Mouse (Mus musculus) limb, embryonic 13.5 days (tissue): Measurements from ENCODE around the gene Tgfbi. TPM values are rescaled to one million over a fixed set of nuclear protein-coding genes. Genes with fewer than 3 reads are reported as not detected.

Experiments
- ATAC-seq: fragments of 200-750 bp; cut with Nextera tagmentation; 2 replicates; pipeline ENCODE4 v1.8.0; 2017; ENCODE audit warnings: low read depth, moderate number of reproducible peaks, moderate TSS enrichment; ENCODE audit not compliant: low FRiP score
- H3K27ac ChIP-seq: fragments of 300-500 bp; sonication (generic); 2 replicates; pipeline ENCODE4 v1.5.1; 2015; ENCODE audit warnings: inconsistent platforms, mild to moderate bottlenecking, moderate library complexity
- H3K27me3 ChIP-seq: fragments of 300-500 bp; sonication (generic); 2 replicates; pipeline ENCODE4 v1.6.1; 2015; ENCODE audit warnings: mild to moderate bottlenecking, inconsistent platforms
- H3K36me3 ChIP-seq: fragments of 300-500 bp; sonication (generic); 2 replicates; pipeline ENCODE4 v1.6.1; 2015; ENCODE audit warnings: inconsistent platforms, mild to moderate bottlenecking, moderate library complexity
- H3K4me1 ChIP-seq: fragments of 300-500 bp; sonication (generic); 2 replicates; pipeline ENCODE4 v1.6.1; 2015; ENCODE audit warnings: inconsistent platforms
- H3K4me2 ChIP-seq: fragments of 300-500 bp; sonication (generic); replicated peaks from 2 replicates; pipeline ENCODE4 v1.6.1; 2015; ENCODE audit warnings: inconsistent platforms, mild to moderate bottlenecking, moderate library complexity
- H3K4me3 ChIP-seq: fragments of 300-500 bp; sonication (generic); 2 replicates; pipeline ENCODE4 v1.5.1; 2015; ENCODE audit warnings: moderate library complexity, mild to moderate bottlenecking, inconsistent platforms
- H3K9ac ChIP-seq: fragments of 300-500 bp; sonication (generic); 2 replicates; pipeline ENCODE4 v1.6.1; 2015; ENCODE audit warnings: mild to moderate bottlenecking, inconsistent platforms
- H3K9me3 ChIP-seq: fragments of 300-500 bp; sonication (generic); 2 replicates; pipeline ENCODE4 v1.6.1; 2016; ENCODE audit warnings: inconsistent platforms
- WGBS: fragments of 180-500 bp; shearing (Covaris S2); methylation state at CpG from one replicate; pipeline ENCODE4 v1.1.7; 2015; 5-methylcytosine and 5-hydroxymethylcytosine counted together
- polyA plus RNA-seq: library from polyadenylated mRNA; unstranded; fragments of >200 nt; fragmentation: Nextera tagmentation; extraction: Ambion mirVana; gene quantifications from 2 replicates; pipeline ENCODE4 v1.2.1, GENCODE M21; 2015

Tgfbi gene
- polyA plus RNA-seq, 1 experiment from 2014 or later: 183 TPM

- Histone ChIP-seq H3K4me2 (no peak overlapping the region), H3K4me1 (peaks cover 29% of the 10 kb centered on the region), H3K27me3 (no peaks in the 10 kb centered on the region), H3K4me3 (no peak overlapping the region), H3K36me3 (no peaks in the 10 kb centered on the region), H3K9me3 (no peaks in the 10 kb centered on the region), H3K27ac (no peak overlapping the region), H3K9ac (no peak overlapping the region)
- no peak for ATAC-seq
- 91% methylated on average over 6 of the region's 6 CpGs for WGBS
Measured at GRCm38 (mm10) chr13:56645744-56646143, 36.4 kb downstream of the Tgfbi start.

GRCm38 (mm10) chr13:56647597-56648405, 38.5 kb downstream of the Tgfbi start:
- no peak overlapping the region for H3K4me2 ChIP-seq
- no peaks in the 10 kb centered on the region for H3K9me3 ChIP-seq
- H3K4me3 ChIP-seq: no peak overlapping the region
- H3K4me1 ChIP-seq: peaks cover 38% of the 10 kb centered on the region
- no peaks in the 10 kb centered on the region for H3K36me3 ChIP-seq
- H3K27ac ChIP-seq: peak overlapping the region; percentile 49
- peak; percentile 61; the same call in 1 of the 2 replicates for ATAC-seq
- H3K9ac ChIP-seq: no peak overlapping the region; the same call in 1 of the 2 replicates
- 82% methylated on average over 10 of the region's 10 CpGs for WGBS
- H3K27me3 ChIP-seq: no peaks in the 10 kb centered on the region

GRCm38 (mm10) chr13:56650020-56650419, 40.7 kb downstream of the Tgfbi start:
- WGBS: 93% methylated on average over 2 of the region's 2 CpGs
- Histone ChIP-seq H3K4me1 (peaks cover 44% of the 10 kb centered on the region), H3K4me3 (no peak overlapping the region), H3K9ac (no peak overlapping the region), H3K36me3 (no peaks in the 10 kb centered on the region), H3K4me2 (no peak overlapping the region), H3K27me3 (no peaks in the 10 kb centered on the region), H3K9me3 (no peaks in the 10 kb centered on the region), H3K27ac (no peak overlapping the region)
- ATAC-seq: no peak

- Histone ChIP-seq H3K27ac (0 out of 2 replicates have a peak overlapping the region, but pooled peaks have one; percentile 6), H3K27me3 (no peaks in the 10 kb centered on the region), H3K36me3 (no peaks in the 10 kb centered on the region), H3K4me2 (no peak overlapping the region), H3K4me1 (peaks cover 46% of the 10 kb centered on the region), H3K9ac (no peak overlapping the region), H3K4me3 (no peak overlapping the region), H3K9me3 (no peaks in the 10 kb centered on the region)
- ATAC-seq: no peak
- 21% methylated on average over 8 of the region's 8 CpGs for WGBS
Measured at GRCm38 (mm10) chr13:56652381-56652780, 43.1 kb downstream of the Tgfbi start.

- 74% methylated on average over 5 of the region's 5 CpGs for WGBS
- Histone ChIP-seq H3K9me3 (no peaks in the 10 kb centered on the region), H3K9ac (no peak overlapping the region; the same call in 1 of the 2 replicates), H3K36me3 (no peaks in the 10 kb centered on the region), H3K4me1 (peaks cover 43% of the 10 kb centered on the region), H3K4me2 (no peak overlapping the region), H3K27ac (peak overlapping the region; percentile 44; the same call in 1 of the 2 replicates), H3K4me3 (no peak overlapping the region), H3K27me3 (no peaks in the 10 kb centered on the region)
- ATAC-seq: no peak
Measured at GRCm38 (mm10) chr13:56654176-56654575, 44.9 kb downstream of the Tgfbi start.

GRCm38 (mm10) chr13:56657946-56658512, 48.7 kb downstream of the Tgfbi start:
- H3K36me3 ChIP-seq: no peaks in the 10 kb centered on the region
- H3K4me3 ChIP-seq: no peak overlapping the region
- 46% methylated on average over 7 of the region's 7 CpGs for WGBS
- no peak overlapping the region for H3K4me2 ChIP-seq
- H3K9me3 ChIP-seq: no peaks in the 10 kb centered on the region
- peaks cover 36% of the 10 kb centered on the region for H3K4me1 ChIP-seq
- no peaks in the 10 kb centered on the region for H3K27me3 ChIP-seq
- H3K9ac ChIP-seq: no peak overlapping the region
- no peak overlapping the region for H3K27ac ChIP-seq
- 0 out of 2 replicates have a peak, but pooled peaks have one; percentile 12 for ATAC-seq

GRCm38 (mm10) chr13:56658931-56659330, 49.6 kb downstream of the Tgfbi start:
- H3K9ac ChIP-seq: no peak overlapping the region
- no peak for ATAC-seq
- no peak overlapping the region for H3K4me3 ChIP-seq
- H3K27ac ChIP-seq: no peak overlapping the region
- peaks cover 27% of the 10 kb centered on the region for H3K4me1 ChIP-seq
- H3K4me2 ChIP-seq: no peak overlapping the region
- H3K27me3 ChIP-seq: no peaks in the 10 kb centered on the region
- H3K36me3 ChIP-seq: no peaks in the 10 kb centered on the region
- WGBS: 70% methylated on average over 6 of the region's 6 CpGs
- H3K9me3 ChIP-seq: no peaks in the 10 kb centered on the region

GRCm38 (mm10) chr13:56661914-56662621, 52.7 kb downstream of the Tgfbi start:
- Histone ChIP-seq H3K4me2 (no peak overlapping the region), H3K36me3 (no peaks in the 10 kb centered on the region), H3K9me3 (no peaks in the 10 kb centered on the region), H3K4me3 (no peak overlapping the region), H3K27me3 (no peaks in the 10 kb centered on the region), H3K27ac (no peak overlapping the region), H3K4me1 (peaks cover 15% of the 10 kb centered on the region), H3K9ac (no peak overlapping the region)
- 69% methylated on average over 7 of the region's 7 CpGs for WGBS
- no peak for ATAC-seq

- Histone ChIP-seq H3K36me3 (no peaks in the 10 kb centered on the region), H3K4me3 (no peak overlapping the region), H3K4me1 (0 out of 2 replicates have a peak, but pooled peaks cover 5% of the 10 kb centered on the region), H3K27me3 (no peaks in the 10 kb centered on the region), H3K9ac (no peak overlapping the region), H3K9me3 (no peaks in the 10 kb centered on the region), H3K4me2 (no peak overlapping the region), H3K27ac (no peak overlapping the region)
- no peak for ATAC-seq
- WGBS: 77% methylated on average over 17 of the region's 17 CpGs
Measured at GRCm38 (mm10) chr13:56664256-56665170, 55.2 kb downstream of the Tgfbi start.

- no peak for ATAC-seq
- no peak overlapping the region for H3K4me2 ChIP-seq
- H3K36me3 ChIP-seq: no peaks in the 10 kb centered on the region
- no peaks in the 10 kb centered on the region for H3K27me3 ChIP-seq
- no peak overlapping the region for H3K9ac ChIP-seq
- H3K9me3 ChIP-seq: no peaks in the 10 kb centered on the region
- 64% methylated on average over 11 of the region's 11 CpGs for WGBS
- no peak overlapping the region for H3K4me3 ChIP-seq
- H3K27ac ChIP-seq: no peak overlapping the region; the same call in 1 of the 2 replicates
- peaks cover 14% of the 10 kb centered on the region; the same call in 1 of the 2 replicates for H3K4me1 ChIP-seq
Measured at GRCm38 (mm10) chr13:56671206-56671605, 61.9 kb downstream of the Tgfbi start.

GRCm38 (mm10) chr13:56677731-56678130, 68.4 kb downstream of the Tgfbi start:
- Histone ChIP-seq H3K36me3 (no peaks in the 10 kb centered on the region), H3K27me3 (no peaks in the 10 kb centered on the region), H3K27ac (no peak overlapping the region), H3K4me1 (peaks cover 20% of the 10 kb centered on the region), H3K9me3 (no peaks in the 10 kb centered on the region), H3K9ac (no peak overlapping the region), H3K4me2 (no peak overlapping the region), H3K4me3 (no peak overlapping the region)
- no peak for ATAC-seq
- WGBS: 86% methylated on average over 4 of the region's 4 CpGs
